Mouse (Mus musculus) mesoderm, embryonic 11.5 days (tissue): ENCODE results near the gene Tfap2c.

Experiments used
- DNase-seq: peaks from one replicate; pipeline ENCODE4 v3.0.0-alpha.2; 2012; ENCODE audit warnings: low read depth, low spot score

Tfap2c gene

DNA sequence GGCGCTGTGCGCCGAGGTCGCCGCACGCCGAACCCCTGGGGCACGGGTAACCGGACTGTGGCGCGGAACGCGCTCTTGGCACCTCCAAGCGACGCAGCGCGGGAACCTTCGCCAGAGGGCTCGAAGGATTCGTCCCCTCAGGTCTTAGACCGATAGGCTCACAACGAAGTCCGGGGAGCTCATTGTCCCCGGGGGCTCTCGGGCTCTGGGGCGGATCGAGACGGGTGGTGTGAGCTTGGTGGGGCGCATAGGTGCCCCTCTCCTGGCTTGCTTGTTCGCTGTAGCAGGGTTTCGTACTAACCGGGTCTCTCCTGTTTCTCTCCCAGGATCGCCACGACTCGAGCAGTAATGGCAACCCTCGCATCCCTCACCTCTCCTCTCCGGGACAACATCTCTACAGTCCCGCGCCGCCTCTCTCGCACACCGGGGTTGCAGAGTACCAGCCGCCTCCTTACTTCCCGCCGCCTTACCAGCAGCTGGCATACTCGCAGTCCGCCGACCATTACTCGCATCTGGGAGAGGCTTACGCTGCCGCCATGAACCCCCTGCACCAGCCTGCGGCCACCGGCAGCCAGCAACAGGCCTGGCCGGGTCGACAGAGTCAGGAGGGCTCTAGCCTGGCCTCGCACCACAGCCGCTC, 1.8 kb downstream of the Tfap2c start:
- DNase-seq = no peak

DNA sequence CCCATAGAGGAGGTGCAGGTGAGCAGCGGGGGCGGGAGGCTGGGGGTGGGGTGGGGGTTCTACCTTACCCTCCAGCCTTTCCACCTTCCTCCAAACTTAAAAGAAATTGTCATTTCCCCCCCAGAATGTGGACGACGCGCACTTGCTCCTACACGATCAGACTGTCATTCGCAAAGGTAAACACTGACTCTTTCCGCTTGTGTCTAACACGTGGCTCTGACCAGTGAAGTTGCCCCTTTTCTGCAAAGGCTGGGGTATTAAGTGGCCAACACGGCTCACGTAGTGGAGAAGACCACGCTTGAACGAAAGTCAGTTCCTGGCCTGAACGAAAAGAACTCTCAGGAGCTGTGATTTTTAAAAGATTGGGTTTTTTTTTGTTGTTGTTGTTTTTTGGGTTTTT, 2.5 kb downstream of the Tfap2c start:
- no peak for DNase-seq

DNA sequence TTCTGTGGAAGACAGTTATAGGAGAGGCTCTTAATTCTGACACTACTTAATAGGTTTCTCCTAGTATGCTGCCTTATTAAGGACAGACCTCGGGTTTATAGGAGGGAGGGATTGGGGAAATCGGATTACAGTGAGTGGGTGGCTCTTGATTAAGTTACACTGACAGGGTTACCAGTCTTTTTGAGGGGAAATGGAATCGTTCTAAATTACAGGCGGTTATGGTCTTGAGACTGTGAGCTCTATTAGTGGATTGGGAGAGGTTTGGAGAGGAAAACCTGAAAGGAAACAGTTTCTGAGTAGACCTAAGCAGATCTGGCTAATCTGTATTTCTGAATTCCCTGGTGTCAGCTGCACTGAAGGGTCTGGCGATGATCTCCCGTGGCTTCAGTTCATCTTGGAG, 3.3 kb downstream of the Tfap2c start:
- DNase-seq = no peak

- DNase-seq = no peak
These were observed 4.8 kb downstream of the Tfap2c start for GRCm38 (mm10) chr2:172554211-172554610.

- no peak for DNase-seq
These were observed 9.5 kb downstream of the Tfap2c start for GRCm38 (mm10) chr2:172558674-172559468.

DNA sequence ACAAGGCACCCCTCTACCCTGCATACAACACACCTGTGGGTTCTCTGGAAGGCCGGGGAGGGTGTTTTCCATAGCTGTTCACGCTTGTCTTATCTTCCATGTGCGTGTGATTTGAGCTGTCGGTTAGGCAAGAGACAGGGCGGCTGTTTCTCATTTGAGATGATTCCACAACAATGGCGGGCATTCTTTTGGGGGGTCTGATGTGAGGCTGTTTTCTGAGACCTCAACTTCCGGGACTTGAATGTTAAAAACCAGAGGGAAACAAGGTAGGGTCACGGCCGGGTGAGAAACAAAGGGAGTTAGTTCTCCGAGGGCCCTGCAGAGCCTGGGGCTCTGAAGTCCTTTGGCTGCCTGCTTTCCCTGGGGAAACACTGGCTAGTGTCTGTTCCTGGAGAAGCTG, 11.6 kb downstream of the Tfap2c start:
- no peak for DNase-seq

DNA sequence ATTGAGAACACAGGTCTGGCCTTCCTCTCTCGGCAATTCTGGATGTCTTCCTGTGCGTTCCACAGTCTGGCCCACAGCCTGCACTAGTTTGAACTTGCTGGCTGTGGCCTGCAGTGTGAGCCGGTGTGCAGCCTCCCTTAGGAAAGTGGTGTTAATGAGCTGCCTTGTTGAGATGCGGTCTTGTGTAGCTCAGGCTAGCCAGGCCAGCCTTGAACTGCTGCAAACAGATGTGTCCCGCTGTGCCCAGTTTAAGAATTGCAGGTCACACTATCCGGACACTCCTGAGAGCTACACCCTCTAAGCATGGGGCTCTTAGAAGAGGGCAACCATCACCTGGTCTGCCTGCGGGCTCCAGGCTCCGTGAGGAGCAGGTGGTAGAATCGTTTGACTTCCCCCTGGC, 18.4 kb downstream of the Tfap2c start:
- no peak for DNase-seq

DNA sequence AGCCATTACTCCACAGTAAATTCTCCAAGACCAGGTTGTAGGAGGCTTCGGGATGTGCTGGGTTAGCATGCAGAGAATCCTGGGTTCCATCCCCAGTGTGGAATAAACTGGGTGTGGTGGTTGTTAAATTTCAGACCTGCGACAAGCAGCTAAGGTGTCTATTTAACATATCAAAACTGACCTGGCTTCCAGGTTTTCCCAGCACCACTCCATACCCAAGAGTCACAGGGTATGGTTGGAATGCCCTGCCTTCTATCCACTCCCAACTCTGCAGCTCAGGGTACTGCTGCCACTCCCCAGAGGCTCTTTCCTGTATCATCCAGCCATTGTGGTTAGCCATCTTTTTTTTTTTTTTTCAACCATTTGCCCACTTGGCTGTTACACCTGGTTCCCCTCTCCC, 19.1 kb downstream of the Tfap2c start:
- DNase-seq = no peak

DNA sequence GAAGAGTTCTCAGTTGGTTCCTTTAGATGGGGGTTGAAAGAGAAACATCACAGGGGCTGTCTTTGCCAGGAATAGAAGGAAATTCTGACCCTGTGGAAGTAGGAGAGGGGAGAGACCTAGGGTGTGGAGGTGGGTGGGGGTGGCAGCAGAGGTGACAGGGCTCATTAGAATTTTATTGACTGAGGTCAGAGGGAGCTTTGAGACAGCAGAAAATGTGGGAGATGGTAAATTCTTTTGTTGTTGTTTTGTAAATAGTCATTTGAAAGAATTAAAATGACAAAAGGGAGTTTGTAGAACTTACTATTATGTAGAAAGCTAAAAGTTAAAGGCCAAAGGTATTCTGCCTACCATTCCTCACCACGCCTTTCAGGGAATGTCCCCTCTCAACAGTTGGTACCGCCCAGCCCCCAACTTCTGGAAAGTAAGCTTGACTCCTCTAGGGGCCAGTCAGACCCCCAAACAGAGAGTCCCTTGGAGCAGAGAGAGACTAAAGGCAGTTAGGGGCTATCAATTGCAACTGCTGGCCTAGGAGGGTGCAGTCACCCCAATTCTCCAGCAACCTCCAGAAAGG, 27.9 kb downstream of the Tfap2c start:
- no peak for DNase-seq

GRCm38 (mm10) chr2:172579221-172579620, 29.8 kb downstream of the Tfap2c start:
- DNase-seq = no peak

- DNase-seq = no peak
These were observed 31.3 kb downstream of the Tfap2c start for GRCm38 (mm10) chr2:172580536-172581265.

DNA sequence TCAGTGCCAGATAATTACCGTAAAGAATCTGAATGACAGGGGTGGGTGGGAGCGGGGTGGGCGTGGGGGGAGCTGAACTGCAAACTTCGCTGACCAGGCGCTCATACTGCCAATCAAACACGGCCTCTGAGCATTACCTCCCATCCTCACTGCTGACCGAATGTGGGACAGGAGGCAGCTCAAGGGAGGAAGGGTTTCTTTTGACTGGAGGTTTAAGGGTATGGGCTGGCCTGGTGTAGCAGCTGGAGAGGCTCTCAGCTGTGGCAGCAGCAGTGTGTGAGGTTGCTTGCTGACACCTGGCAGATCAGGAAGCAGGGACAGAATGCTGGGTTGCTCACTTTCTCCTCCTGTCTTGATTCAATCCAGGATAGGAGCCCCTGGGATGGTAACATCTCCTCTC, 33.9 kb downstream of the Tfap2c start:
- no peak for DNase-seq

- no peak for DNase-seq
These were observed 35.9 kb downstream of the Tfap2c start for GRCm38 (mm10) chr2:172585329-172585728.

DNA sequence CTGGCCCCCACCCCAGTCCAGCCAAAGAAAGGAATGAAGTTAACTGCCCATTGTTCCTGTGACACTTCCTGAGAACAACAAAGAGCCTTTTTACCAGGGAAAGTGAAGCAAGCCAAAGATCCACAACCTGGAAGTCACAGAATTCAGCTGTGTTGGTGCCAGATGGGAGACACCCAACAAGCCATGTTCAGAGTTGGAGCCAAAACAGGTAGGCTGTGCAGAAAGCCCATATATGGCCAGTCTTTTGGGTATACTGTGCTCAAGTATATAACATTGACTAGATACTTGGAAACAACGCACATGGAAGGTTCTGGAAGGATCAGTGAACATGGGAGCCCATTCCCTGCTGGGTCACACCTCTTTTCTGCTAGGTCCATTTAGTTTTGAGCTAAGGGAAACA, 39.7 kb downstream of the Tfap2c start:
- no peak for DNase-seq

DNA sequence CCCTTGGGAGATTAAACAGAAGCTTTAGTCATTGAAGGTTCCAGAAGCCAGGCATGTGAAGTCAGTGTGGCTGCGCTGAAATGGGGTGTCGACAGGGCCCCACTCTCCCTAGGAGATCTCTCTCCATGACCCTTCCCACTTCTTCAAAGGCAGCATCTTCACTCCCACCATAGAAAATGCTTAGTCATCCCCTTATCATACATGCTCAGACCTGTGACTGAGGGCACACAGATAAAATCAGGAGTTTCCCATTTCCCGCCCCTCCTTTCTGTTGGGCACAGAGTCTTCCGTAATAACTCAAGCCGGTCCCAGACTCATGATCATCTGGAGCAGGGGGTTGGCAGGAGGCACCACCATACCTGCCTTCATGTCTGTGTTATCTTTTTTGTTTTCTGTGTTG, 41.4 kb downstream of the Tfap2c start:
- DNase-seq = no peak

- DNase-seq = no peak
These were observed 44.9 kb downstream of the Tfap2c start for GRCm38 (mm10) chr2:172594326-172594725.

- DNase-seq = no peak
These were observed 47.7 kb downstream of the Tfap2c start for GRCm38 (mm10) chr2:172597056-172597455.

DNA sequence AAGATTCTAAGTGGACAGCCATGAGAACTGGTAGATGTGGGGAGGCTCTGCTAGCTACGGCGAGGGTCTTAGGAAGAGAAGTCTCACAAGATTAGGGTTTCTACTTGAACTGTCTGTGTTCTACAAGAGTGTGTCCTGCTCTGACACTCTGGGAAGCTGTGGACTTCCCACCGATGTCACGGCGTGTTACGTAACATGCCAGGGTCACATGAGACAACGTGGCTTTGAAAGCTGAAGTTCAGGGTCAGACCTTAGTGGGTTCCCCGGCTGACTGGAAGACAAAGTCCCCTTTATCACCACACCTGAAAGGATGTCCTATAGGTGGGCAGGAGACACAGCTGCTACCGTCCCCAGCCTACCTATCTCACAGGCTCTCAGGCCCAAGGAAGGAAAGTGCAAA, 48.5 kb downstream of the Tfap2c start:
- DNase-seq = no peak

DNA sequence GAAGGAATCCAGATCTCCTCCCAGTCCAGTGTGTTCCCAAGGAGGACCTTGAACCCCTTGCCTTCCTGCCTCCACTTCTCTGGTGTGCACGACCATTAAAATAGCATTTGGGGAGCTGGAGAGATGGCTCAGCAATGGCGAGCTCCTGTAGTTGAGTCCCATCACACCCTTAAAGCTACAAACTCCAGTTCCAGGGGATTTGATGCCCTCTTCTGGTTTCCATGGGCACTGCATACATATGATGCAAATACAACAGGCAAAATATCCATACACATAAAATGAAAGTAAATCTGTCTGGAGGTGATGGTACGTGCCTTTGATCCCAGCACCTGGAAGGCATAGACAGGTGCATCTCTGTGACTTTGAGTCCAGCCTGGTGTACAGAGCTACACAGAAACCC, 55.2 kb downstream of the Tfap2c start:
- no peak for DNase-seq

- no peak for DNase-seq
These were observed 56.2 kb downstream of the Tfap2c start for GRCm38 (mm10) chr2:172605642-172606041.

DNA sequence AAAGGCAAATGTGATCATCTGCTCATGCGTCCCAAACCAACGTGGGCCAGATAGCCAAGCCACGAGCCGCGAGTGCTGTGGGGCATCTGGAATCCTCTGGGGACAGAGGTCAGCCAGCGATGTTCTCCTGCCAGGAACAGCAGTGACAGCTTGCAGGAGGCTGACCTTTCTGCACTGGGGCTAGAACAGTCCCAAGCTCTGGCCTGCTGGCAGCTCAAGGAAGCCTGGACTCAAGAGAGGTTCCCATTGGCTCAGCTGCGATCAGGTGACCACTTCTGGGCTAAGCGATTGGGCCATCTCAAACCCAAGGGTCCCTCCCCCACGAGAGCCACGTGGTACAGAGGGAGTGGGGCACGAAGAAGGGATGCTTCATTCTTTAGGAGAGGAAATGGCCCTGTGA, 58.3 kb downstream of the Tfap2c start:
- no peak for DNase-seq
